Mouse (Mus musculus) heart, adult 2 months (tissue): ENCODE data around the gene Aarsd1.

ENCODE experiments used
- CTCF ChIP-seq: fragments of 200-600 bp; IDR thresholded peaks from 2 replicates; pipeline ENCODE4 v1.8.1; 2022; ENCODE audit warnings: antibody characterized with exemption, mild to moderate bottlenecking, moderate library complexity
- EP300 ChIP-seq: fragments of 200-500 bp; IDR thresholded peaks from 2 replicates; pipeline ENCODE4 v1.6.1; 2011; ENCODE audit warnings: low read depth, low read length, control low read depth; ENCODE audit not compliant: insufficient read depth
- POLR2A ChIP-seq: fragments of 200-500 bp; IDR thresholded peaks from 2 replicates; pipeline ENCODE4 v1.6.1; 2011; ENCODE audit warnings: mild to moderate bottlenecking, low read depth, low read length, control low read depth; ENCODE audit not compliant: insufficient read depth

- TF ChIP-seq CTCF (no peak), EP300 (no peak), POLR2A (no peak)
Observed at GRCm38 (mm10) chr11:101381817-101382216, 35.6 kb downstream of the Aarsd1 start.
